Mouse (Mus musculus) MN1 (cell line): Measurements from ENCODE around the gene Fam170b.

ENCODE experiments used
- DNase-seq: peaks from one replicate; pipeline ENCODE4 v3.0.0-alpha.2; 2016; ENCODE audit warnings: low spot score

The Fam170b gene

DNA sequence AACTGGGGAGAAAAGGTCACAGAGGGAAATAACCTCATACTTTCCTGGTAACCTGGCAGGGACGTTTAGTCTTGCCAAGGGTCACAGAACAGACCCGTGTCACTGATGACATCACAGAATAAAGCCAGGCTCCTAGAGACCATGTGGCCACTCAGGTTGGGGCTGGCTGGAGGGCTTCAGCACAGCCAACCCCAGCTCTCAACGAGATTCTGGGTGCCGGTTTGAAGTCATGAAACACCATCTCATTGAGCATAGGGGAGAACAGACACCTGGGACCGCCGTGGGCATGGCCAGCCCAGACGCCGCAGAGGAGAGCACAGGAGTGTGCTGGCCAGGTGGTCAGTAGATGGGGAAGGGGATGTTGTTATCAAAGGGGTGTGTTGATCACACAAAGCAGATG, at the start of gene Fam170b:
Fam170b (plus strand) TSS at position 116 of the 400 bp plus-strand sequence.
- no peak for DNase-seq

DNA sequence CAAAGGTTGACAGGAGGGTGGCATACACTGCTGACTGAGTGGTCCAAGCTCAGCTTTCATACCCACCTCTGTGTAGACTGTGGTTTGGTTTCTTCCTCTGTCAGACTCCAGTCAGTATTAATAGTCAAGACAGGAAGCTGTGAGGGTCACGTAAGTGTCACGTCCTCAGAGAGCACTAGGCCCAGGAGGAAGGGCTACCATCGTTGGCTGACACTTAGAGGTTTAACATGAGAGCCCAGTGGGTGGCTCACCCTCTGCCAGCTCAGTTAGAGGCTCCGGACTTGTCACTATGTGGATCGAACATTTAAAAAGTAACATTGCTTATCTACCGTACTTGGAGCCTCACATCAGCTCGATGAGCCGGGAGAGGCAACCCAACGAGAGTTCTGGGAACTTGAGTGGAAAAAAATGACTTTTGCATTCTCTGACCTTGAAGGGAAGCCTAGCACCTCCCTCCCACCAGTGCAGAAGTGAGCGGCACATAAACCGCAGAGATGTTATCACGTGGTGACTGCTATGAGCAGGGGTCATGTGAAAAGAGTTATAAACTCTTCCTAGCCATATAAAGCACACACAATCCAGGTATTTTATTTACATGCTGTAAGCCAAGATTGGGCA, 49.5 kb upstream of the Fam170b start:
- no peak for DNase-seq

DNA sequence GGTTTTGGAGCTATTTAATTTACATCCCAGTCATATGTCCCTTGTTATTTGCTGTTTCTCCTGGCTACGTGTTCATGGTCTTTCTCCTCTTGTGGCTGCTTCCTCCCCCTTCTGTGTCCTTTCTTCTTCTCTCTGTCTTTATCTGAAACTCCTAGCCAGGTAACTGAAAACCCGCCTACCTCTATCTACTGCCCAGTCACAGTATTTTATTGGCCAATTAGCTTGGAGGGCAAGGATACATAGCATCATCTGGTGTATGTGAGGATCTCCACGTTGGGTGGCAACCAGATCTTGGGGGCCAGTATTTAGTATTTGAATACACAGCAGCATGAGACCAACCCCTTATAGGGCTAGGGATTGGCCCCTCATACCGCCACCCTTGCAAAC, 49.0 kb upstream of the Fam170b start:
- DNase-seq = no peak

DNA sequence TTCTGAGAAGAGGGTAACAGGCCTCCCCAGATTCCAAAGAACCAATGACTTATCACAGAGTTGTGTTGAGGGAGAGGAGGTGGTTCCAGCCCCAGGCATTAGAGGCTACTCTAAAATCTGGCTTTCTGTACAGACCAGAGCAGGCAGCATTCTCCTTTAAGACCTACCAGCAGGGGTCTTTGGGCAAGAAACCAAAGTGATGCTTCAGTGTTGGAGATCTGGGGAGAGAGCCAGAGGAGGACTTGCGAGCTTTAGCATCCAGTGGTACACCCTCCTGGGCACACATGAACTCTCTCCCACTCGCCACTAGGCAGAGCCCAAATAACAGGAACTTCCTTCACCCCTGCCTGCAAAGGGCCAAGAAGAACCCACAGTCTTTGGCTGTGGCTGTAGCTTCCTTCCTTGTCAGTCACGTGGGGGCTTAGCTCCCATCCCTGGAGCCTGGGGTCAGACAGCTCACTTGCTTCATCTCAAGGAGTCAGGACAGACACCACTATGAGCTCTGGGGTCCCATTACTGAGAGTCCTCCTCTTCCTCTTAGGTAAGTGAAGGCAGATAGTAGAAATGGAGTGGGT, 48.1 kb upstream of the Fam170b start, which contains the start of gene Tmem273:
Tmem273 (plus strand) TSS at position 408 of the 575 bp plus-strand sequence.
- no peak for DNase-seq

DNA sequence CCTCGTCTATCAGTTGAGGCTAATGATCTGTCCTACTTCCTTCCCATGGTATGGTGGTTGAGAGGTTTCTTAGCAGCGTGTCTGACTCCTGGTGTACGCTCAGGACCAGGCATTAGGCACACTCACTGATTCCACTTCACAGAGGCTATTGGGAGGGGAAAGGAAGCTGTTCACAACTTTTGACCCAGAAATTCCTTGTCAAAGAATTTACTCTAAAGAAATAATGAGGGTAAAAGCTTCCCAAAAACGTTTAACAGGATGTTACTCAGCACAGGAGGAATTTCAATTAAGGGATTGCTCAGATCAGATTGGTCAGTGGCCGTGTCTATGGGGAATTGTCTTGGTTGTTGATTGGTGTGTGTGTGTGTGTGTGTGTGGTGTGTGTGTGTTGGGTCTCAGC, 46.1 kb upstream of the Fam170b start:
- DNase-seq = no peak

DNA sequence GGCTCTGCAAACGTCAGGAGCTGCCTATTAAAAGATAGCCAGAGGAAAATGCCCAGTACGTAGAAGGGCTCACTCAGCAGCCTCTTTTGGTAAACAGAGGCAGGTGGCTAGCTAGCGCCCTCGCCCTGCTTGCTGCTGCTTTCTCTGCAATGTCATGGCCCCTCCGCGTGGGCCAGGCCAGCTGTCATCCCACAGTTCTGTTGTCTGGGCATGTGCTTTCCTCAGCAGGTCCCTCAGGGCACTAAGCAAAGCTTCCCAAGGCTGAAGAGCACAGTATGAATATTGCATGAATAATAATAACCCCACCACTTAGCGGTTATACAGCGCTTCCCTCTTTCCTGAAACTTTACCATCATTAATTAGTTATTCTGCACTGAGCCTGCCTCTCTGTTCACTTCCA, 37.4 kb upstream of the Fam170b start:
- DNase-seq = no peak

DNA sequence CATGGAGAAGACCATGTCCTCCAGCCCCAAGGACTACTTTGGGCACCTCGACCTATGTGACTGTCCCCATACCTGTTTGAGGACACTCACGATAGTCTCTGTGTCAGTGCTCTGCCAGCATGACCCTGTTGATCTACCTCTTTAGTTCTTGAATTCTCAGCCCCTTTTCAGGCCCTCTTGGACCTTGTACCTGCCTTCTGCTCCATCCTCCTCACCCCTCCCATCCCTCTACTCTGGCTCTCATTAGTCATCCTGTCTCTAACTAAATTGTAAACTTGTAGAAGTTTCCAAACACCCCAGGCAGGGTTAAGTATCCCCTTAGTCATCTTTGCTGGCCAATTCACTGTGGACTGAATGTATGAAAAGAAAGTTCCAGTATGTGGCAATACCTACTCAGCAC, 36.0 kb upstream of the Fam170b start:
- no peak for DNase-seq

DNA sequence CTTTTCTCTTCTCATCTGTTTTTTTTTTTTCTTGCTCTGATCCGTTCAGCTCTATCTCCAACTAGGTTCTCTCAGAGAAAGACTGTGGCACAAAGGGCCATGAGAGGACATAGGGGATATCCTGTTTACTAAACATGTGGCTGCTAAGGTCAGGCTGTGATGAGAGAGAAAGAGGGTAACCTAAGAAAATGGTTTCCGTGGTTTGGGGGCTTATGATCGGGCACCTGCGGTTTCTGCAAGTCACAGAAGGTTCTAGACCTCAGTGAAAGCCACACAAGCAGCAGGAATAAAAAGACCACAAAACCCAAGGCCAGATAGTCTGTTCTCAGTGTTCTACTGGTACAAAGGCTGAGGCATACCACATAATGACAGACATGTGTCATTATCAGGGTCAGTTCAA, 35.4 kb upstream of the Fam170b start:
- no peak for DNase-seq

DNA sequence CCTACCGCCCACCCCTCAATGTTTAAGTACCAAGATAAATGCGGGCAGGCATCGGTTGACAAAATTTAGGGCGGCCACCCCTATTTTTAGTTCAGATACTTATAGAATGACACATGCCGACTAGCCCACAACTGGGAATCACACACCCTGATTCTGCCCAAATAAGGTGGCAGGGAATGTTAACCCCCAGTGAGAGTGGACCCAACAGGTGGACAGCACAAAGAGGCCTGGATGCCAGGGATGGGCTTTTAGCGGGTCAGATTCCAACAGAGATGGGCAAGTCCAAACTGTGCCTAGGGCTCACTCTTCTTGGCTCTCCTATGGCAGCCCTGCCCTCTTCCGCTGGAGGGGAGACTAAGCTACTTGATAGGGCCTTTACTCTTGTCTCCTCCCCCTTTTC, 33.7 kb upstream of the Fam170b start:
- DNase-seq = no peak

DNA sequence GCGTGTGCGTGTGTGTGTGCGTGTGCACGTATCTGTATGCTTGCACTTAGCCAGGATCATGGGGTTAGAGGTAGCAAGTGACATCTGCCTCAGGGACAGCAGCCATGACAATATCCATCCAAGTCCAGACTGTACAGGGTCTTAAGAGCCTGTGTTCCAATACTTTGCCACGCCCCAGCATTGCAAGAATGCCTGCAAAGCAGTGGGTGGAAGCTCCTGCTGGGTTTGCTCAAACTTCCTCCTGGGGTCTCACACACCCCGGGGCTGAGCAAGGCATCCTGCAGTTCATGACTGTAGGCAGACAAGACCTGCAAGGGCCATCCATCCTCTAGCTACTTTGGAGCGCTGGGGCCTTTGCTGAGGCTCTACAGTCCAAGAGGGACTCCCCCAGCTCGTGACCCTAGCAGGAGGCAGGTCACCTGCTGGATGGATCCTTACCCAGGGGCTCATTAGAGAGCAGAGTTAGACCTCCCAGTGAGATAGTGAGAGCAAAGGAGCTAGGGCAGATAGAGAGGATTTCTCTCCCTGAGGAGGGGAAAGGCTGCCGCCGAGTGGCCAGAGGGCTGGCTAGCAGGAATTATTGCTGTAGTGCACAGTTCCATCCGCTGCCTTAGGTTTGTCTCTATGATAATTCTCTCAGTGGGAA, 32.6 kb upstream of the Fam170b start:
- no peak for DNase-seq

DNA sequence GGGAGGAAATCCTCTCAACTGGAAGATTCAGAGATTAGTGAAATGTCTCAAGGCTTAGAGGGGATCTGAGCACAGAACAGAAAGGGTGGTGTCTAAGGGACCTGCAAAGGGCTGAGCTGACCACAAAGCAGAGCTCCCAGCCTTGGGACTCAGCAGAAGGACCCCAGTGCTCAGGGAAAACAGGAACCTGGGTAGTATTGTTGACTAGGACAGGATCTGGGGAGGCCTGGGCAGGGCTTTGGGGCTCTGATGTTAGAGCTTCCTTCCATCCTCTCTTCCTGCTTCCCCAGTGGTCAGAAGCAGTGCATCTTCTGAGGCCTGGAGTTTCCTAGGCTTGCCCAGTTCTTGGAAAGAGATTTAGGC, 32.1 kb upstream of the Fam170b start:
- DNase-seq = no peak

DNA sequence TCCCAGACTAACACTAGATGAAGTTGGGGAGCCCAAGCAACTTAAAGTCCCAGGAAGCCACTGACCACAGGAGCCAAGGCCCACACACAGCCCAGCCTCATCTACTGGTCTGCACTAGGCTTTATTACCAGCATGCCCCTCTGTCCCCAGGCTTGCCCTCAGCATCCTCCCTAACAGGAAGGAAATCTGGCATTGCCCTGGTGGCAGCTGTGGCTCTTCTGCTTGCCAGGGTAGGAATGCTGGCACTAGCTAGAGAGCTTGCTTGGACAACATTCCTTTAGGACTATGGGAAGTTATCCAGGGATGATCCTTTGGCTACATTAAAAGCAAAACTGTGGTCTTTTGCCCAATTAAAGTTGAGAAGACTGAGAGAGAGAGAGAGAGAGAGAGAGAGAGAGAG, 23.7 kb upstream of the Fam170b start:
- DNase-seq = no peak

DNA sequence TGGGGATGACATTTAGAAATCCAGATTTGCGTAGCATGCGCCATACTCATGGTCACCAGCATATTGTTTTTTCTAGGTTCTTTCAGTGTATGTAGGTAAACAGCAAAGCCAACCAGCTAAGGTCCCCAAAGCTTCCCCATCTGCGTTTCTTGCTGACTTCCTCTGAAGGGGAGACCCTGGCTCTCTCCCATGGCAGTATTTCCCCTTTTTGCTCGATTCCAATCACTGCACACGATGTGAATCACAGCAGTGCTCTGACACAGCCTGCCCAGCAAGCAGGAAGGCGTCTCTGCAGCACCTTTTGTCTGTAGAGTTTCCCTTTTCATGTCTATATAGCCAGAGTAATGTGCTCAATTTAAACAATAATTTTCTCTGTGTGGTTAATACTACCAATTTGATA, 21.3 kb upstream of the Fam170b start:
- no peak for DNase-seq

DNA sequence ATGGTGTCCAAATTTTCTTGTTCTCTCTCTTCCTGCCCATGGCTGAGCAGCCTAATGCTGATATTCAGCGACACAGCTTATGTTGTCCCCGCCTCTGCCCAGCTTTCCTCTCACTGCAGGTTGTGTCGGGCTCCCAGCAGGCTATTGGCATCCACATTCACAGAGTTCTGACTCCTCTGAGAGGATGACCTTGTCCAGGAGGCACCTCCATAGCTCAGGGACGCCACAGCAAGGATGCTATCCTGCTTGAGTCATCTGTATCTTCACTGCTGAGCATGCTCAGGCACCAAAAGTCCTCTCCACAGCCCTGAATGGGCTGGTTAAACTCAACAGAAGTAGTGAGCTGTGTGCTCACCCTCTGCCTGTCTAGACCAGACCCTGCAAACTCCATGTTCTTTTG, 18.8 kb upstream of the Fam170b start:
- DNase-seq = no peak

DNA sequence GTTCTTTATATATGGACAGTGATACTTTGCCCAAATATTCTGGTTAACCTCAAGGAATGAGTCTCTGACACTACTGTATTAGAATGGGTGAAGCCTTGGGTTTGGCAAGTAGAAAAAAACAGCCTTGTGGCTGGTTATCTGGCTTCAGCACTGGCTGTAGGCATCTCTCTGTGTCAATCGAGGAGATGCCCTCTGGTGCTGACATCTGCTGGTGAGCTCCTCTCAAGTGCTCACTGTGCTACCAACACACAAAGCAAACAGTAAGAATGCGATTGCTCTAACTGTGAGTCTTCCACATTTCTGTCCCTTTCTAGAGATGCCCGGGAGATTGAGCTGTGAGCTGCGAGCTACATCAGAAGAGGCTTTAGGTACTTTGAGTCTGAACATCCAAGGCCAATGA, 17.2 kb upstream of the Fam170b start:
- no peak for DNase-seq

DNA sequence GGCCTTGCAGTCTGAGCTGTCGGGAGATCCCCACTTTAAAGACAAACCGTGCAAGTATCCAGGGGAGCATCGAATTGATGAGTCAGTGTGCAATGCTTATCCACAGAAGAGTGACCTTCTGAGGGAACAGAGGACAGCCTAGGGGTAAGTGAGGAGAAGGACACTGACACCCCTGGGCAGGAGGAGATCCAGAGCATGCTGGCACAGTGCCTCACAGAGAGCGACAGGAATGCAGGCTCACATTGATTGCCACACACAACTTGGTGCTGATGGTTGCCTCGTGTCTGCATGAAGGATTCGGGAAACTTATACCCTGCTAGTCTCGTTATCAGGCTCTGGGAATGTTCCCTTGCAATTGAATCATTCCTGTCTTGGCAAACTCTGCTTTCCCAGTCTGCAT, 16.5 kb upstream of the Fam170b start:
- DNase-seq = no peak

DNA sequence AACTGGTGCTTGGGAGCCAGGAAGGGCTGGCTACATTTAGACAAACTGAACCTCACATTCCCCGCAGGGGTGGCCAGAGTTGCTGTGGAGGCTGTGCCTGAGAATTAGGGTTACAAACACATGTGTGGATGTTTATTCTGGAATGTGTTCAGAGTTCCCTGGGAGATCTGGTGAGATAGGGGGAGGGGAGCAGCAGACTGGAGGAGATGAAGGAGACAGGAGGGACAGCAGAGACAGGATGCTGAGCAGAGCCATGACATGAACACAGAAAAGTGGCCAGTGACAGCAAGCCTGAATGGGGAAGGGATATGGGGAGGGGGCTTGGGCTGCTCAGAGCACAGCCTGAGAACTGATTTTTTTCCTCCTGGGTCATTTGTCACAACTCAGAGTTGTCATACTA, 14.5 kb upstream of the Fam170b start:
- no peak for DNase-seq

DNA sequence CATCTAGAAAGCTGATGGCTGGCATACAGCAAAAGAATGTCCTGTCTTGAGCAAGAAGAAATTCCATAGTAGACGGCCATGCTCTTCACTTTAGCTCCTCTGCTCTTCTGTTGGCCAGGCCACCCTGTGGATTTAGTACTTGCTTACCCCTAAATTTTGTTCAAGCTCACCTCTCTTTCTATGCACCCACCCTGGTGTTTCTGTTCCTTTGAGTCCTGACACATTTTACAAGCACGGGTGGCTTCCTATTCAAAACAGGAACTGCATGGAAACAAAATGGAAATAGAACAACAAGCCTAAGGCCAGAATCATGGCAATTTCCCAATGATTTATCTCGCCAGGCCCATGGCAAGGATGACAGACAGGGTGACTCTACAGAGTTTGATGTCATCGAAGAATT, 10.9 kb upstream of the Fam170b start:
- DNase-seq = no peak

DNA sequence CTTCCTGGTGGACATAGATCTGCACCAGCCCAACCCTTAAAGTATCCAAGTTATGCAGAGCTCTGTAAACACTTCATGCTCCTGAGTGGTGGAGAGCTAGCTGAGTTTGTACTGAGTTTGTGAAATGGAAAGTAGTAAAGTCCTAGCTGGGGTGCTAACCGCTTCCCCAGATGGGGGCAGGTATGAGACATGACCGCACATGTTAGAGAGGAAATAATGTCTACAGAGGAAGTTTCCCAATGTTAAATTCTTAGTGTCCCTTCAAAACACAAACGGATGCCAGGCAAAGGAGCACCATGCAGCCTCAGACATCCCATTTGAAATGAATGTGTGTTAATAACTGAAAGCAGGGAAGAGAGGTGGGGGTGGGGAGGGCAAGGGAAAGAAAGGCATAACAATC, 9.9 kb upstream of the Fam170b start:
- DNase-seq = no peak

DNA sequence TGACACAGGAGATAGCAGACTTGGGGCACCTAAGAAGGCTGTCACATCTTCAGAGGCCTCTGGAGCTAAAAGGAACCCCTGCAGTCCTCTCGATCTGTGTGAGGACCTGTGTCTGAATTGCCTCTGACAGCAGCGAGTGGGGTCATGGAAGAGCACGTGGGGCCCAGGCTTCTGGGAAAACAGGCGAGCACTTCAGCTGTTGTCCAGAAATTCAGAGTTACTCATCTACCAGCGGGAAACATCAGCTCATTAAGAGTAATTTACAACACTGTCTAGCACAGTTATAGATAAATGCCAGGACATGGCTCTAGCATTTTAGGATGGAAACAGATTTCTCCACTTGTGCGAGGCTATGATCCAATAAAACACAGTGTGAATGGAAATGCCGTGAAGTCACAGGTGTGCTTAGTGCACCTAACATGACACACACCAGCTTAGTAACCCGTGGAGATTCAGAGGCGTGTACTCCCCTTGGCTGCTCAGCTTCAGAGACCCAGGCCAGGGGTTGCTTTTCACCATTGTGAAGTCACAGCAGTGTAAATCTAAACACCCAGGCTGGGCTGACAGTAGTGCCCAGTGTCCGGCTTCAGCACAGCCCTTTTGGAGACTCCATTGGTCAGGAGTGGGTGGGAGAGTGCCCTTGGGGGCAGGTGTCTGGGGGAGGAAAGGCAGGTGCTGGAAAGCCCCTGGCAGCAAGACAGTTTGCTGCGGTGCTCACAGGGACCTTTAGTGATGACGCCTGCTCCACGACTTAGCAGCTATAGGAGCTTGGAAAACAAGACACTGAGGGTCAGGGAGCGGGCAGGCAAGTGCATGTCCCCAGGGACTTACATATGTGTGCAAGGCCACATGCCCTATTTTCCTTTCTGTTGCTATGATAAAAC, 9.3 kb upstream of the Fam170b start:
- DNase-seq = no peak

DNA sequence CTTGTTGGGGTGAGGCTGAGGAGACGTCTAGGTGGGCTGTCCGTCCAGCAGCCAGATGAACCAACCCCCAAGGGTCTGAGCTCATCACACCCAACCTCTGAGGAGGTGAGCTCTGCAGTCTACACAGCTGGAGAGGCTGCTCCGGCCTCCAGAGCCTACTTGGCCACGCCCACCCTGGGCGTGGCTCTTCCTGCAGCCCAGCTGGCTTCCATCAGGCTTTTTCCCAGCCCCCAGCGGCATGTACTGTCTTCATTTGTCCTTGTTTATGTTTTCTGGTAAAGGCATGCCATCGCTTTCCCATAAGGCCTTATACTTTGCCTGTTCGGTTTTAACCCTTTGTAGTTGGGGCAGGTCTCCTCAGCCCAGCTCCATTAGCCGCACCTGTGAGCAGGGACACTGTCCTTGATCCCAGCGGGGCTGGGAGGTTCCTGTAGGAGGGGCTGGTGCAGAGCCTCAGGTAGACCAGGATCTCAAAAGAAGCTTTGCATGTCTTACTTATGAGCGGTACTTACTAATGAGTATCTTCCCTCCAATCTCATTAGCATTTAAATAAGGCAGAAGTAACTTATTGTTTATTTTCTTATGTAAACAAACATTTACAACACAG, 8.2 kb upstream of the Fam170b start:
- DNase-seq = no peak

DNA sequence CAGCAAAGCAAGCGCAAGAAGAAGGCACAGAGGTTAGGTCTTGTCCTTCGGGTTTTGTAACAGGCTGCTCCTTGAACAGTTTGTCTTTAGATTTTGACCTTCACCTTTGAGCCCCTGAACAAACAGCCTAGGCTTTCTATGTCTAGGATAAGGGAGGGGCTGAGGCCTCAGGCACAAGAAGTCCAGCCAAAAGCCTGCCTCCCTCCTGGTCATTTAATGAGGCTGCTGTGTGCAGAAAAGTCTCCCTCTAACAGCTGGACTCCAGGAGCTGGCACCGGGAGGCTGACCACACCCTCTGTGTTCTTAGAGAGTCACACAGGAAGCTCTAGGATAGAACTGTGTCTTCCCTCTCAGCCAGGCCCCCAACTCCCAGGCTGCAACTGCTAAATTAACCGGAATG, 6.6 kb upstream of the Fam170b start:
- no peak for DNase-seq
